Mouse (Mus musculus): Measurements from ENCODE around the gene Cpox. TPM values are rescaled to one million over a fixed set of nuclear protein-coding genes. Genes with fewer than 3 reads are reported as not detected.
A peak's percentile ranks its signal among the peaks of the same experiment; 100 is the strongest.
"Not testable (repeated sequence)": the region's sequence is repeated elsewhere in the genome, so short reads cannot be mapped to it uniquely, and the experiment has no call there.

Gene Cpox
- total RNA-seq, 2 experiments from 2014 or later, result 39.8 to 40.0 TPM

- not testable (repeated sequence) for DNase-seq
- intact Hi-C loops (cut with DNase I), result loop anchor here (5.0 to 10.0 kb wide), 2 partner anchors 213 to 1030 kb away; no protein-coding TSS in a partner anchor
These were observed 5.0 kb upstream of the Cpox start for GRCm38 (mm10) chr16:58665137-58665536.

GRCm38 (mm10) chr16:58666681-58667080, 3.4 kb upstream of the Cpox start:
- intact Hi-C loops (cut with DNase I), result loop anchor here (5.0 to 10.0 kb wide), 2 partner anchors 214 to 1032 kb away; no protein-coding TSS in a partner anchor
- DNase-seq, result not testable (repeated sequence)

GRCm38 (mm10) chr16:58668586-58668985, 1.5 kb upstream of the Cpox start:
- no peak for DNase-seq
- intact Hi-C loops (cut with DNase I), result loop anchor here (5.0 to 10.0 kb wide), 2 partner anchors 216 to 1034 kb away; no protein-coding TSS in a partner anchor

- peak in 1 of 2 experiments; percentile 36 for DNase-seq
- intact Hi-C loops (cut with DNase I), result loop anchor here (5.0 to 10.0 kb wide), 2 partner anchors 217 to 1034 kb away; no protein-coding TSS in a partner anchor
These were observed 828 bp upstream of the Cpox start for GRCm38 (mm10) chr16:58669264-58669663.

GRCm38 (mm10) chr16:58670643-58671042, 551 bp downstream of the Cpox start:
- DNase-seq, result no peak
- intact Hi-C loops (cut with DNase I), result loop anchor here (1.0 to 5.0 kb wide), 3 partner anchors 58 to 148 kb away; partner anchors contain the start of gene St3gal6

- intact Hi-C loops (cut with DNase I), result loop anchor here (5.0 kb wide), 2 partner anchors 81 to 149 kb away; partner anchors contain the start of gene St3gal6
- DNase-seq, result no peak
These were observed 1.3 kb downstream of the Cpox start for GRCm38 (mm10) chr16:58671212-58671985.

- DNase-seq, result no peak
- intact Hi-C loops (cut with DNase I), result loop anchor here (5.0 kb wide), 2 partner anchors 80 to 150 kb away; partner anchors contain the start of gene St3gal6
These were observed 2.3 kb downstream of the Cpox start for GRCm38 (mm10) chr16:58672396-58672795.

- intact Hi-C loops (cut with DNase I), result loop anchor here (5.0 kb wide), 2 partner anchors 78 to 152 kb away; partner anchors contain the start of gene St3gal6
- DNase-seq, result no peak
These were observed 3.8 kb downstream of the Cpox start for GRCm38 (mm10) chr16:58673811-58674410.

GRCm38 (mm10) chr16:58675256-58675655, 5.2 kb downstream of the Cpox start:
- no peak for DNase-seq
- intact Hi-C loops (cut with DNase I), result no loop called here

- intact Hi-C loops (cut with DNase I), result no loop called here
- no peak for DNase-seq
These were observed 6.1 kb downstream of the Cpox start for GRCm38 (mm10) chr16:58676156-58676555.

- intact Hi-C loops (cut with DNase I), result no loop called here
- DNase-seq, result no peak
These were observed 6.5 kb downstream of the Cpox start for GRCm38 (mm10) chr16:58676633-58677032.

- no peak for DNase-seq
- intact Hi-C loops (cut with DNase I), result no loop called here
These were observed 7.4 kb downstream of the Cpox start for GRCm38 (mm10) chr16:58677491-58677890.

GRCm38 (mm10) chr16:58678660-58679059, 8.6 kb downstream of the Cpox start:
- intact Hi-C loops (cut with DNase I), result no loop called here

GRCm38 (mm10) chr16:58682046-58682445, 12.0 kb downstream of the Cpox start:
- DNase-seq, result no peak
- intact Hi-C loops (cut with DNase I), result no loop called here

More at GRCm38 (mm10) chr16:58678660-58679059, 8.6 kb downstream of the Cpox start:
- DNase-seq, result no peak

GRCm38 (mm10) chr16:58682870-58683269, 12.8 kb downstream of the Cpox start:
- intact Hi-C loops (cut with DNase I), result no loop called here
- no peak for DNase-seq

GRCm38 (mm10) chr16:58683911-58684310, 13.8 kb downstream of the Cpox start:
- no peak for DNase-seq
- intact Hi-C loops (cut with DNase I), result no loop called here

- intact Hi-C loops (cut with DNase I), result no loop called here
- DNase-seq, result no peak
These were observed 14.4 kb downstream of the Cpox start for GRCm38 (mm10) chr16:58684537-58684936.

GRCm38 (mm10) chr16:58685548-58686537, 15.8 kb downstream of the Cpox start:
- intact Hi-C loops (cut with DNase I), result no loop called here
- peak in 1 of 2 experiments; percentile 14 for DNase-seq

GRCm38 (mm10) chr16:58688534-58688933, 18.4 kb downstream of the Cpox start:
- intact Hi-C loops (cut with DNase I), result no loop called here
- DNase-seq, result no peak

GRCm38 (mm10) chr16:58689555-58690169, 19.6 kb downstream of the Cpox start:
- intact Hi-C loops (cut with DNase I), result no loop called here

More at GRCm38 (mm10) chr16:58689555-58690169, 19.6 kb downstream of the Cpox start:
- DNase-seq, result no peak

Measured in heart, postnatal 36 days (tissue).